Mouse (Mus musculus): Measurements from ENCODE around the gene Nhlrc4.

The Nhlrc4 gene

DNA sequence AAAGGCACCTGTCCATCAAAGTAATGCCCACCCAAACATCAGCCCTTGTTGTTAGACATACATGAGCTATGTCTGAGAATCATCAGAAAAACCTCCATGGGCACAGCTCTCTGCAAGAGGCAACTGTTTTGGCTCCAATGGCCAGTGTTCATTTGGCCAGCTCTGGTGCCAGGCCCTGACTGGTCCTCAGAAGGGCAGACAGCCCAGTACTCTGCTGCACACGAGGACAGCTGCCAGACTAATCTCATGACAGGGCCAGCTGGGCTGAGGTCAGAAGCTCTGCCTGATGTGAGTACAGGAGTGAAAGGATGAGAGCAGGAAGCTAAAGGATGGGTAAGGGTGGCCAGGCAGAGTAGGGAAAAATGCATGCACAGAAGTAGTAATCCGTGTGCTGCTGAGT, 19.4 kb downstream of the Nhlrc4 start:
- no peak for DNase-seq (ENCODE audit: low read depth, low spot score)

DNA sequence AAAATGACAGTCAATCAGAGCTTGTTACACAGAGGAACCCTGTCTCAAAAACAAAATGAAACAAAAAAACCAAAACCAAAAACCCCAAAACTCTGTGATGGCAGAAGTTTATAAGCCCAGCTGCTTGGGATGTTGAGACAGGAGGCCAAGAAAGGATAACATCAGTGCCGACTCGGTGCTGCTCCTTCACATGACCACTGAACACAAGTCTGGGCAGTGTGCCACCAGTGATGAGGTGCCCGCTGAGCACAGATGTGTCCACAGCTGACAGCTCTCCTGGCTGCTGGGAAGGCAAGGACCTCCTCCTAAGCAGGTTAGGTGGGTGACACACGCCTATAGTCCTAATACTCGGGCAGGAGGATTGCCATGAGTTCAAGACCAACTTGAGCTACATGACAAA, 22.6 kb downstream of the Nhlrc4 start:
- DNase-seq (ENCODE audit: low read depth, low spot score) = no peak

GRCm38 (mm10) chr17:25919786-25920642, 24.7 kb downstream of the Nhlrc4 start:
- DNase-seq (ENCODE audit: low read depth, low spot score) = peak; percentile 99

- DNase-seq (ENCODE audit: low read depth, low spot score) = no peak
These were observed 25.5 kb downstream of the Nhlrc4 start, which contains the start of gene Rab40c for GRCm38 (mm10) chr17:25919144-25919785. Gene Rab40c (minus strand): TSS chr17:25919727.

GRCm38 (mm10) chr17:25918037-25918750, 26.6 kb downstream of the Nhlrc4 start:
- DNase-seq (ENCODE audit: low read depth, low spot score) = no peak

DNA sequence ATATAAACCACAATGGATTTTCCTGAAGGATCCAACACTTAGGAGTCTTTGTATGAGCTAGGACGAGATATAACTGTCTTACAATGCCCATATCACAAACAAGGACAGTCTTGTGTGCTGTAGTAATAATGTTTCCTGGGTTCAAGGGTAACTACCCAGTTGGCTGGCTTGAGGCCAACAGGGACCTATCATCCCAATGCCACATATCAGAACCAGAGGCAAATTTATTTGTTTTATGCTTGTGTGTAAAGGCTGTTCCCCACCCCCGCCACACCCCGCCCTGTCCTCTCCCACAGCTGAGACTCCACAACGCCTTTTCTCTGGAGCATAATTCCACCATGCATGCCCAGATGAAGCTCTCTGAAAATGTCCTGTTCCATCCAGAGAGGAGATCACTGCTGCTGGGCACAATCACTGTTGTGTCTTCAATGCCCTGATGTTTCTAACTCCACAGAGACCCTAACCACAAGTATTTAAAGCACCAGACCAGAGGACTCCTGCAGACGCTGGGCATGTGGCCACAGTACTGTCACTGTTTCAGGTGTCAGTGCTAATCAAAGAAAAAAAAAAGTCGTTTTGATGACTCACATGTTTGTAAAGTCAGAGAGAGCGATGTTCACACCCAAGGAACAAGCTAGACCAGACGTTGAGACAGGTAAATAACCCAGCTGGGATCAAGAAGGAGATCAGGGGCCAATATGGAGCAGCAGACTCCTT, 27.7 kb downstream of the Nhlrc4 start:
- no peak for DNase-seq (ENCODE audit: low read depth, low spot score)

DNA sequence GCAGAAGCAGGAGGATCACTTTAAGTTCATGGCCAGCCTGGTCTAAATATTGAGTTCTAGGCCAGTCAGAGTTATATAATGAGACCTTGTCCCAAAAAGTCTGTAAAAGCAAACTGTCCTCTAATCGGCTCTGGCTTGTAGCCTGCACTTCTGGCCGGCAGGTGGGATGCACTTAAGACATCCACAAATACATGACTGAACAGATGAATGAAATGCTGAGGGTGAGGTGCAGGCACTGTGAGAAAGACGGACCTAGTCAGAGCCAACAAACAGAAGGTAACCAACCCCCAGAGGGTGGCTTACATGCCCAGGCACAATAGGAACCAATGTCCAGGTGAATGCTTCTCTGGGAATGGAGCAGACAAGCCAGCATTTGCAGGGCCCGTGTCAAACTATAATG, 30.5 kb downstream of the Nhlrc4 start:
- DNase-seq (ENCODE audit: low read depth, low spot score) = no peak

DNA sequence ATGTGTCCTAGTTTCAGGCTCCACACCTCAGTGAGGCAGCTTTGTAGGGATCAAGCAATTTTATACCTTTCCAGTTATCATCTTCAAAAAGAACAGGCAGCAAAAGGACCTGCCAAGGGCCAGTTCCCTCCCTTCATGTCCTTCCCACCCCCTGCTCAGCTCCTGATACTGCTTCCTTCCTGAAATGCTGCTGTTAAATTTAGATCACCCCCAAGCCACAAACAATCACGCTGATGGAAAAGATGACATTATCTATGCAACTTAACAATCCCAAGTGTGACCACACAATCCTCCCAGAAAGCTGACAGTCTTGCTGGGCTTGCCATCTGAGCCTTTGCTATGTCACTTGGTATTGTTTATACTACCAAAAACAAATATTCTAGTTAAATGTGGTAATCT, 30.9 kb downstream of the Nhlrc4 start:
- no peak for DNase-seq (ENCODE audit: low read depth, low spot score)

GRCm38 (mm10) chr17:25913186-25913876, 31.4 kb downstream of the Nhlrc4 start:
- DNase-seq (ENCODE audit: low read depth, low spot score) = no peak

DNA sequence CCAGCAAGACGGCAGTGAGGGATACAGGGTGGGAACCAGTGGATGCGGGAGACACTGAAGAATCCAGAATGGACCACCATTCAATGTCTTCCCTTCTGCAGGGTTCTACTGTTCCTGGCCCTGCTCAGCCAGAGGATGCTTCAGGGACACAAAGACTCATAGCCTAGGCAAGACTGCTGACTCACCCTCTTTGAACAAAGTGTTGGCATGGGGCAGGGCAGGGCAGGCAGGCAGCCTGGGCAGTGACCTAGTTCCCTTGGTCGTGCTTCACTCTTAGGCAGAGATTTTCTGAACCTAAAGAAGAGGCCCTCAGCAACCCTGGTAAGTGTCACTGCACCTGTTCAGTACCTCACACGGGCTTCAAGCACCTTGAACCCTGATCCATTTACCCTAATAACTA, 32.9 kb downstream of the Nhlrc4 start:
- DNase-seq (ENCODE audit: low read depth, low spot score) = no peak

DNA sequence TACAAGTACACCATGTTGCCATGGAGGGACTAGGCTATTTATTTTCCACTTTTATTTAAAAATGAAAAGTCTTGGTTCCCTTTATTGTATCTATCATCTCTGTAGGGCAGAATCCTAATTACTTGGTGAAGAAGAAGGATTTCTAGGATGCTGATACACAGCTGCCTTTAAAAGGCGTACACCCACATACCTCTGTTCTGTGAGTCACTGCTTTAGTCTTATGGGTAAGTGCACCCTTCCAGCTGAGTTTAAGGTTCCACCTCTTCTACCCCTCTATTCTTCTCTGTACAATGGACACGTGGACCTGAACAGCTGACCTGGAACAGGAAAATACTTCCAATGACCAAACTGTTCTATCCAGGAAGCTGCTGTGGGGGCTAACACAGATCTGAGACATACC, 37.1 kb downstream of the Nhlrc4 start:
- no peak for DNase-seq (ENCODE audit: low read depth, low spot score)

- no peak for DNase-seq (ENCODE audit: low read depth, low spot score)
These were observed 41.7 kb downstream of the Nhlrc4 start for GRCm38 (mm10) chr17:25903061-25903460.

DNA sequence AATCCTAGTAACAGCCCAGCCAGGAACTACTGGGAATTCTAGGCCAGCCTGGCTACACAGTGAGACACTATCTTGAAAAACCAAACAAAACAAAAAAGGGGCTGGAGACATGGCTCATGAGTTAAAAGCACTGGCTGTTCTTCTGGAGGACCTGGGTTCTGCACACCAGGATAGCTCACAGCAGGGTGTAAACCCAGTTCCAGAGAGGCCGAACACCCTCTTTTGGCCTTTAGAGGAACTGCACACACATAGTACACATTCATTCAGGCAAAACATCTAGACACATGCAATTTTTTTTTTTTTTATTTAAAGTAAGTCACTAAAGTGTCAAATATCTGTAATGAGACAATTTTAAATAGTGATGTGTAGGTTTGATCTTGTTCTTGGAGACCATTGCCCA, 44.6 kb downstream of the Nhlrc4 start:
- DNase-seq (ENCODE audit: low read depth, low spot score) = no peak

DNA sequence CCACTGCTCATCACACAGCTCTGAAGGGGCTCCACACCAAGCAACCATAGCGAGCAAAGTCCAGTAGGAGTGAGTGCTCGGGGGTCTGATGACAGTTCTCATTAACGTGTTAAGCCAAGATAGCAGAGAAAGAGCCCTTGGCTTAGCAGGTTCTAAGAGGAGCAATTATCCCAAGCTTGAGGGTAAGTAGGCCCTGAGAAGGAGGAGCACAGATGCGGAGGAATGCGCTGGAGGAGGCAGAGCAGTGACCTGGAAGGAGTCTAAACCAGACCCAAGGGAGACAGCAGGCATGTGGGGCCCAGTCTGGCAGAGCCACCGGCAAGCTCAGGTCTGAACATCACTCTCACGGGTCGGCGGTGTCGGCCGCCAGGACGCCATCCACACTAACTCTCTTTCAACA, 48.9 kb downstream of the Nhlrc4 start:
- no peak for DNase-seq (ENCODE audit: low read depth, low spot score)

- DNase-seq (ENCODE audit: low read depth, low spot score) = no peak
These were observed 49.3 kb downstream of the Nhlrc4 start for GRCm38 (mm10) chr17:25895415-25895814.

DNA sequence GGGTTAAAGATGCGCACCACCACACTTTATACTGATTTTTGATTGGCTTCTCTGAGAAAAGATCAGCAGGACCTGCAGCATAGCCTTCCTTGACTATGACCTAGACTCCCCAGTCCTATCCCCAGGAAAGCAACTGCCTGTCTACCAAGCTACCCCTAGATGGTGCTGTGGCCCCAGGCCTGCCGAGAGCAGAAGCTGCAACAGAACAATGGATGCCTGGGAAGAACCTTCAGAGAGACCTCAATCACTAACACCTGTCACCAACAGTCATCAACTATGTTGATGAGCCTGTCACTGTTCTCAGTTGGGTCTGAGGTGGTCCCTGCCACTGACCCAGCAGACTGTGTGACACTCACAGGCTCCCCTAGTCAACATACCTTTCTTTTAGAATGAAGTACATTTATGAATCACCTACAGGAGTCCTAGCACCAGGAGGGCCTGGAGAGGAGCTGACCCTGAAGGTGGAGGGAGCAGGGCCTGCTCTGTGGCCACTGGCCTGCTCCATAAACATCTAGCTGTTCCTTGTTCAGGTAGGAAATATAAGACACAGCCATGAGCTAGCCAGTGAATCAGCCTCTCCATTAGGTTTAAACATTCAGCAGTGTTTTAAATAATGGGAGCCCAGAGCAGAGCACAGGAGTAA, 50.7 kb downstream of the Nhlrc4 start:
- DNase-seq (ENCODE audit: low read depth, low spot score) = peak; percentile 63

Measured in retina, postnatal 7 days (tissue).